Mouse (Mus musculus): ENCODE results near the gene Cdv3.
A peak's percentile ranks its signal among the peaks of the same experiment; 100 is the strongest.

Cdv3 gene

GRCm38 (mm10) chr9:103365290-103366247 lies at the start of gene Cdv3:
TSS of gene Cdv3 (minus strand) at chr9:103365840.
- DNase-seq = peak; percentile 98 to 100

- no peak for DNase-seq
Observed at GRCm38 (mm10) chr9:103413457-103413856, 47.8 kb upstream of the Cdv3 start.

- DNase-seq = no peak
Observed at GRCm38 (mm10) chr9:103409119-103409518, 43.5 kb upstream of the Cdv3 start.

- DNase-seq = no peak
Observed at GRCm38 (mm10) chr9:103408136-103408777, 42.6 kb upstream of the Cdv3 start.

- peak; percentile 22 to 27 for DNase-seq
Observed at GRCm38 (mm10) chr9:103403331-103403973, 37.8 kb upstream of the Cdv3 start.

- no peak for DNase-seq
Observed at GRCm38 (mm10) chr9:103398509-103399157, 33.0 kb upstream of the Cdv3 start.

- DNase-seq = no peak
Observed at GRCm38 (mm10) chr9:103393256-103393655, 27.6 kb upstream of the Cdv3 start.

GRCm38 (mm10) chr9:103391796-103392372 lies 26.2 kb upstream of the Cdv3 start:
- DNase-seq = no peak

GRCm38 (mm10) chr9:103389261-103389660 lies 23.6 kb upstream of the Cdv3 start:
- DNase-seq = no peak

- no peak for DNase-seq
Observed at GRCm38 (mm10) chr9:103387011-103387653, 21.5 kb upstream of the Cdv3 start.

GRCm38 (mm10) chr9:103386573-103386972 lies 20.9 kb upstream of the Cdv3 start:
- DNase-seq = no peak

- DNase-seq = no peak
Observed at GRCm38 (mm10) chr9:103385600-103385999, 20.0 kb upstream of the Cdv3 start.

- DNase-seq = peak; percentile 41 to 59
Observed at GRCm38 (mm10) chr9:103384141-103384796, 18.6 kb upstream of the Cdv3 start.

GRCm38 (mm10) chr9:103383576-103383975 lies 17.9 kb upstream of the Cdv3 start:
- no peak for DNase-seq

GRCm38 (mm10) chr9:103382989-103383388 lies 17.3 kb upstream of the Cdv3 start:
- no peak for DNase-seq

- no peak for DNase-seq
Observed at GRCm38 (mm10) chr9:103380566-103380965, 14.9 kb upstream of the Cdv3 start.

- no peak for DNase-seq
Observed at GRCm38 (mm10) chr9:103379199-103379598, 13.6 kb upstream of the Cdv3 start.

GRCm38 (mm10) chr9:103378686-103379085 lies 13.0 kb upstream of the Cdv3 start:
- no peak for DNase-seq

- no peak for DNase-seq
Observed at GRCm38 (mm10) chr9:103376346-103377320, 11.0 kb upstream of the Cdv3 start.
